Mouse (Mus musculus): ENCODE data around the gene Tlk2.

Gene Tlk2

GRCm38 (mm10) chr11:105317769-105318168 lies 139.2 kb downstream of the Tlk2 start:
- DNase-seq: no peak

GRCm38 (mm10) chr11:105321090-105321489 lies 142.5 kb downstream of the Tlk2 start:
- no peak for DNase-seq

- DNase-seq: no peak
These were observed 144.9 kb downstream of the Tlk2 start for GRCm38 (mm10) chr11:105323530-105323929.

GRCm38 (mm10) chr11:105327101-105327500 lies 148.5 kb downstream of the Tlk2 start:
- no peak for DNase-seq

GRCm38 (mm10) chr11:105329962-105330361 lies 151.4 kb downstream of the Tlk2 start:
- no peak for DNase-seq

GRCm38 (mm10) chr11:105331129-105331528 lies 152.5 kb downstream of the Tlk2 start:
- no peak for DNase-seq

GRCm38 (mm10) chr11:105331732-105332131 lies 153.1 kb downstream of the Tlk2 start:
- no peak for DNase-seq

GRCm38 (mm10) chr11:105332468-105332867 lies 153.9 kb downstream of the Tlk2 start:
- peak; percentile 57 for DNase-seq

Data from cerebellum, adult 8-10 months (tissue).